8 mouse cellular contexts compared by ENCODE assay signal in genomic region chr5:121711174-121711927, GRCm38 (mm10). TPM values are rescaled to one million over a fixed set of nuclear protein-coding genes. Genes with fewer than 3 reads are reported as not detected.
DNase-seq lines count a peak whose midpoint lies in the region; ATAC-seq lines count a peak whose summit lies in the region.

TSS of gene Atxn2 (plus strand) at chr5:121711337.

- peak within 1 kb of the TSS; percentile 93 for H3K9ac ChIP-seq in heart, embryonic 14.5 days (ENCODE audit: low read length)
- peak within 1 kb of the TSS; percentile 94 for H3K9ac ChIP-seq in liver, embryonic 12.5 days

- peak; percentile 70 for ATAC-seq in CD4-positive, CD25-positive, alpha-beta regulatory T cell, adult 4 months
- peak; percentile 77 for ATAC-seq in heart, embryonic 14.5 days (ENCODE audit: insufficient number of reproducible peaks, insufficient read depth, low FRiP score, low read depth)
- ATAC-seq in liver, embryonic 12.5 days, result peak; percentile 81

- H3K4me3 ChIP-seq in brown adipose tissue, adult 24 weeks (ENCODE audit: insufficient read depth, low read depth, low read length), result peak within 1 kb of the TSS; percentile 83
- peak within 1 kb of the TSS; percentile 84 for H3K4me3 ChIP-seq in forebrain, embryonic 10.5 days
- peak within 1 kb of the TSS; percentile 96 to 99 for H3K4me3 ChIP-seq in heart, embryonic 14.5 days (ENCODE audit: control insufficient read depth in 1 of 2, insufficient read depth in 1 of 2, low read depth in 1 of 2, low read length in 2 of 2)
- H3K4me3 ChIP-seq in liver, embryonic 12.5 days, result peak within 1 kb of the TSS; percentile 91

- H3K27ac ChIP-seq in brown adipose tissue, adult 24 weeks (replicated peaks; ENCODE audit: low read depth, low read length), result peak within 1 kb of the TSS; percentile 100
- peak within 1 kb of the TSS; percentile 99 for H3K27ac ChIP-seq in forebrain, embryonic 10.5 days
- H3K27ac ChIP-seq in heart, embryonic 14.5 days (replicated peaks in 1 of 2; ENCODE audit: control insufficient read depth in 1 of 2, insufficient read depth in 1 of 2, low read depth in 2 of 2, low read length in 2 of 2), result peak within 1 kb of the TSS; percentile 85 to 97
- peak within 1 kb of the TSS; percentile 96 for H3K27ac ChIP-seq in liver, embryonic 12.5 days

- H3K9me3 ChIP-seq in forebrain, embryonic 10.5 days, result no peaks in the 10 kb centered on the region
- no peaks in the 10 kb centered on the region for H3K9me3 ChIP-seq in heart, embryonic 14.5 days (ENCODE audit: control insufficient read depth, low read length)
- H3K9me3 ChIP-seq in liver, embryonic 12.5 days (replicated peaks), result no peaks in the 10 kb centered on the region

- peaks cover 9% of the 10 kb centered on the region for H3K4me1 ChIP-seq in brown adipose tissue, adult 24 weeks (ENCODE audit: control insufficient read depth, insufficient read depth, insufficient read length, low read length)
- H3K4me1 ChIP-seq in forebrain, embryonic 10.5 days, result peaks cover 43% of the 10 kb centered on the region
- peaks cover 9 to 31% of the 10 kb centered on the region in 2 experiments for H3K4me1 ChIP-seq in heart, embryonic 14.5 days (ENCODE audit: control insufficient read depth in 2 of 2, insufficient read depth in 2 of 2, low read length in 2 of 2)
- H3K4me1 ChIP-seq in liver, embryonic 12.5 days, result peaks cover 47% of the 10 kb centered on the region

- 2% methylated on average over 100 of the region's 103 CpGs for WGBS in forebrain, embryonic 10.5 days
- 2% methylated on average over 38 of the region's 103 CpGs for WGBS in heart, embryonic 14.5 days
- WGBS in liver, embryonic 12.5 days (ENCODE audit: insufficient replicate concordance), result under 1% methylated on average over 65 of the region's 103 CpGs

- DNase-seq in forebrain, embryonic 10.5 days (ENCODE audit: extremely low spot score, low spot score), result peak; percentile 86
- peak; percentile 92 for DNase-seq in kidney, postnatal 14 days
- DNase-seq in naive thymus-derived CD4-positive, alpha-beta T cell, adult 2 months (ENCODE audit: low read depth), result peak; percentile 89
- DNase-seq in splenic B cell, adult 2 months (ENCODE audit: low read depth, low spot score), result peak; percentile 88

- no peaks in the 10 kb centered on the region for H3K27me3 ChIP-seq in forebrain, embryonic 10.5 days (ENCODE audit: poor library complexity, severe bottlenecking)
- H3K27me3 ChIP-seq in heart, embryonic 14.5 days (ENCODE audit: control insufficient read depth, insufficient read depth, low read length), result no peaks in the 10 kb centered on the region
- H3K27me3 ChIP-seq in liver, embryonic 12.5 days (replicated peaks), result no peaks in the 10 kb centered on the region
- no peaks in the 10 kb centered on the region for H3K27me3 ChIP-seq in splenic B cell, adult 2 months (ENCODE audit: control insufficient read depth, insufficient read depth, low read length, poor library complexity, severe bottlenecking)

- peaks cover 14% of the 10 kb centered on the region for H3K36me3 ChIP-seq in forebrain, embryonic 10.5 days (replicated peaks)
- no peaks in the 10 kb centered on the region for H3K36me3 ChIP-seq in heart, embryonic 14.5 days (ENCODE audit: control insufficient read depth, insufficient read depth, low read length)
- H3K36me3 ChIP-seq in liver, embryonic 12.5 days, result no peaks in the 10 kb centered on the region
- H3K36me3 ChIP-seq in splenic B cell, adult 2 months (ENCODE audit: control insufficient read depth, insufficient read depth, low read length, poor library complexity, severe bottlenecking), result no peaks in the 10 kb centered on the region

- H3K4me2 ChIP-seq in heart, embryonic 14.5 days (ENCODE audit: low read length), result peak within 1 kb of the TSS; percentile 86
- H3K4me2 ChIP-seq in liver, embryonic 12.5 days, result peak within 1 kb of the TSS; percentile 99

RNA-seq across cellular contexts. Expression of gene Atxn2, which starts in this region (rescaled TPM):
- polyA plus RNA-seq in CD4-positive, CD25-positive, alpha-beta regulatory T cell, adult 4 months (2017; shearing (Covaris generic)), result 10 to 100 TPM; 27.0 to 41.6 TPM
- 126 and 135 TPM in 2 replicates for polyA plus RNA-seq in brown adipose tissue, adult 24 weeks (2012; ENCODE audit: insufficient read depth, insufficient read length, missing spikeins)
- polyA plus RNA-seq in forebrain, embryonic 10.5 days (2016; fragmentation: Nextera tagmentation; extraction: Ambion mirVana), result 41.0 and 41.1 TPM in 2 replicates
- polyA plus RNA-seq in heart, embryonic 14.5 days (2014; fragmentation: Nextera tagmentation; extraction: Ambion mirVana), result 84.8 and 86.9 TPM in 2 replicates
- 40.5 and 40.8 TPM in 2 replicates for polyA plus RNA-seq in liver, embryonic 12.5 days (2016; fragmentation: Nextera tagmentation; extraction: Ambion mirVana)

Comparison
In these comparisons a context has a peak if more than half of its experiments do, and no peak if none do; other contexts are left out.
1. Peak in every context shown above with its lines: DNase-seq, ATAC-seq, H3K4me3 ChIP-seq and H3K27ac ChIP-seq.